Mouse (Mus musculus): ENCODE results near the gene Cyb5r4. TPM values are rescaled to one million over a fixed set of nuclear protein-coding genes. Genes with fewer than 3 reads are reported as not detected.
"Not testable (repeated sequence)": the region's sequence is repeated elsewhere in the genome, so short reads cannot be mapped to it uniquely, and the experiment has no call there.

The Cyb5r4 gene
- 35.6 and 38.7 TPM in 2 replicates for polyA plus RNA-seq (2011; ENCODE audit: insufficient read length, low read depth, missing spikeins)

DNA sequence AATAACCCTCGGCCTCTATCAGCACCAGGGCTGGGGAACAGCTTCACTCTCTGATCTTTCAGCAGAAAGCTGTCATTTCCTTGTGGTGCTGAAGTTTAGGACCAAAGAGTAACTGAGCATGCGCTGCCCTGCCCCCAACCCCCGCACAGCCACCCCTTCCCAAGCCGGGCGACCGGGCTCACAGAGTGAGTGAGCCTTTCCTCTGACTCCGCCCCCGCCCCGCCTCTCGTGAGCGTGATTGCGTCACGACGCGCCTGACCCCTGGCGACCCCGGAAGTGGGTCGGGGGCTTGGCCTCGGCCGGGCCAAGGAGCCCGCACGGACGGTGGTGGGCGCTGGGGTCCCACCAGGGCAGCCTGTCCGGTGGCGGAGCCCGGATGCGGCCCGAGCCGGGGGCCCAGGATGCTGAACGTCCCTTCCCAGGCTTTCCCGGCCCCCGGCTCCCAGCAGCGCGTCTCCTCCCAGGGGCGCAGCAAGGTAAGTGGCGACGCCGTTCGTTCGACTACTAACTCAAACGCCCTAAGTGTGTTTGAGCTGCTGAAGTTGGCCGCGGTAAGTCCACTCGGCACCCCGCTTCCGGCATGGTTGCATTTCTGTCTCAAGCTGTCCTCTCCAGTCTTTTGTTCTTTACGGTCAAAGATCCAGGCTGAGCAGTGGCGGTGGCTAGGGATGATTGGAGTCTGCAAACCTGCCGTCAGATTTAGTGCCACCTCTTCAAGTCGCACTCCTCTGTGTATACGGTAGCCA is at the start of gene Cyb5r4:
Gene Cyb5r4 (plus strand): TSS at position 237 of the 746 bp plus-strand sequence.
- Histone ChIP-seq H3K4me3 (ENCODE audit: insufficient read depth, low read length) (peak within 1 kb of the TSS; percentile 69), H3K27ac (ENCODE audit: insufficient read depth, low read length) (no peak within 1 kb of the TSS), H3K4me1 (ENCODE audit: control insufficient read depth, insufficient read depth, low read length) (peaks cover 4% of the 10 kb centered on the region; the same call in 1 of the 2 replicates)
- TF ChIP-seq CTCF (IDR thresholded peaks at IDR 0.05; ENCODE audit: borderline replicate concordance, insufficient read depth, low read length) (no peak), POLR2A (IDR thresholded peaks at IDR 0.05; ENCODE audit: low read depth, low read length) (peak; percentile 72)

DNA sequence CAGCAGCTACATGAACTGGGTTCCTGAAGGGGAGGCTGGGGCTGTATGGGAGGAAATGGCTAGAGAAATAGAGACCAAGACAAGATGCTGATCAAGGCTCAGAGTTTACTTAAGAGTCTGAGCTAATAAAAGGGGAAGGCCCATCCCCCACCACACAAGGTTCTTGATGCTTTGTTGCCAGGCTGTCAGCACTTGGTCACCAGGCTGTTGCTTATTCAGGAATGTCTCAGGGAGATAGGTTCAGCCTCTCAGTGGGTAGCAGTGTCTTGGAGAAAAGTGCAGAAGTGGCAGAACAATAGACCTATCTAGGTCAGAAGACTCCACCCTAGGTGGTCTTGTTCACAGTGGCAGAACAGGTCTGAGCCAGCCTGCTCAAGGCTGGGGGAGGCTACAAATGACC is 49.3 kb upstream of the Cyb5r4 start:
- H3K4me1 ChIP-seq (ENCODE audit: control insufficient read depth, insufficient read depth, low read length); H3K27ac ChIP-seq (ENCODE audit: insufficient read depth, low read length); H3K4me3 ChIP-seq (ENCODE audit: insufficient read depth, low read length): not testable (repeated sequence)

DNA sequence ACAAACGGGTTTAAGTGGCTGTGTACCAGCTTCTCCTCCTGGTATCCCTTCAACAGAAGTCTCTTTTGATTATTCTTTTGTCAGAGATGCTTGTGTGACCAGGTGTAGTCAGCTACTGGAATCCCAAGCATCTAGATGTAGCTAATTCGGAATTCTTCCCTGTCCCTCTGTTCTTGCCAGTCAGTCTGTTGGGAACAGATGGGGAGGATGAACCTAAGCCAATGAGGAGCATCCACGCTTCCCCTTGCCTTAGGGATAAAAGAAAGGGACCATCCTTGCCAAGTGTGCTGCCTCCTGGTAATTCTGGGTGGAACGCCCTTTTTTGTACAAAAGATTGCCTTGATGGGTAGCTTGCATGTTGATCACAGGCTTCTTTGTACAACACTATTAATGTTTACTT is 48.3 kb upstream of the Cyb5r4 start:
- Histone ChIP-seq H3K4me3 (ENCODE audit: insufficient read depth, low read length) (no peak overlapping the region), H3K27ac (ENCODE audit: insufficient read depth, low read length) (no peak overlapping the region), H3K4me1 (ENCODE audit: control insufficient read depth, insufficient read depth, low read length) (no peaks in the 10 kb centered on the region)
- TF ChIP-seq POLR2A (IDR thresholded peaks at IDR 0.05; ENCODE audit: low read depth, low read length): no peak
- no peak for TF ChIP-seq CTCF (IDR thresholded peaks at IDR 0.05; ENCODE audit: borderline replicate concordance, insufficient read depth, low read length)

DNA sequence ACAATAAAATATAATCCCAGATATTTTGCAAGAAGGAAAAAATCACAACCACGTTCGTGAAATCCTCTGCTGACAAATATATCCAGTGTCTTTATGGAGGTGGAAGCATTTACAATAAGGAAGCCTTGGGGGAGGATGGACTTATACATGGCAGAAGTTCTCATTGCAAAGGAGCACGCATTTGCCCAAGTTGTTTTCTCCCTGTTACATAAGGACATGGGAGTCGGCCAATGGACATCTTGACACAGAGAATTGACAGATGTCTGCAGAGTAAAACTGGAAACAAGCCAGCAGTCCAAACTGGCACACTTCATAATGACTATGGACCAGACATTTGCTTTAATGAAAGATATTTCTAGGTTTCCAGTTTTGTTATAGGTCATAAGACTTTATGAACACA is 44.9 kb upstream of the Cyb5r4 start:
- no peak for TF ChIP-seq CTCF (IDR thresholded peaks at IDR 0.05; ENCODE audit: borderline replicate concordance, insufficient read depth, low read length)
- no peak for TF ChIP-seq POLR2A (IDR thresholded peaks at IDR 0.05; ENCODE audit: low read depth, low read length)

DNA sequence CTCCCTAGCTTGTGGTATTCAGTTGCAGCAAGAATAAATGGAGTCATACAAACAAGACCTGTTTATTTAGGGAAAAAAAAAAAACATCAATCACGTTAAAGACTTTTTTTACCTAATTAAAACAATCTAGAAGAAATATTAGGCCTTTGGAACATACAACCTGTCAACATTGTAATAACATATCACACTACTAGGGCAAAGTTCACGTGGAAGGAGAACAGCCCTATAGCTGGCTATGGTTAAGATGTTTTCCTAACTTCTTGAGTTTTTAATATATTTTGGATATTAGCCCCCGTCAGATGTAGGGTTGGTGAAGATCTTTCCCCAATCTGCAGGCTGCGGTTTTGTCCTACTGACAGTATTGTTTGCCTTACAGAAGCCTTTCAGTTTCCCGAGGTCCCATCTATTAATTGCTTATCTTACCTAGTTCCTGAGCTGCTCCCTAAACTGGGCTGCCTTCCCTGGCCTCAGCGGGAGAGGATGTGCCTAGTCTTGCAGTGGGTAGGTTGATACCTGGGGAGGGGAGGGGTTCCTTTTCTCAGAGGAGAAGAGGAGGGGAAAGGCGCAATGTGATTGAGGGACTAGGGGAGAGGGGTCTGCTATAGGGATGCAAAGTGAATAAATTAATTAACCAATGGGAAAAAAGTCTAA is 43.4 kb upstream of the Cyb5r4 start:
- TF ChIP-seq POLR2A (IDR thresholded peaks at IDR 0.05; ENCODE audit: low read depth, low read length): no peak
- TF ChIP-seq CTCF (IDR thresholded peaks at IDR 0.05; ENCODE audit: borderline replicate concordance, insufficient read depth, low read length): no peak
- Histone ChIP-seq H3K4me3 (ENCODE audit: insufficient read depth, low read length) (no peak overlapping the region), H3K27ac (ENCODE audit: insufficient read depth, low read length) (no peak overlapping the region), H3K4me1 (ENCODE audit: control insufficient read depth, insufficient read depth, low read length) (no peaks in the 10 kb centered on the region)

More for the DNA sequence above, 44.9 kb upstream of the Cyb5r4 start:
- Histone ChIP-seq H3K27ac (ENCODE audit: insufficient read depth, low read length) (no peak overlapping the region), H3K4me3 (ENCODE audit: insufficient read depth, low read length) (no peak overlapping the region), H3K4me1 (ENCODE audit: control insufficient read depth, insufficient read depth, low read length) (no peaks in the 10 kb centered on the region)

DNA sequence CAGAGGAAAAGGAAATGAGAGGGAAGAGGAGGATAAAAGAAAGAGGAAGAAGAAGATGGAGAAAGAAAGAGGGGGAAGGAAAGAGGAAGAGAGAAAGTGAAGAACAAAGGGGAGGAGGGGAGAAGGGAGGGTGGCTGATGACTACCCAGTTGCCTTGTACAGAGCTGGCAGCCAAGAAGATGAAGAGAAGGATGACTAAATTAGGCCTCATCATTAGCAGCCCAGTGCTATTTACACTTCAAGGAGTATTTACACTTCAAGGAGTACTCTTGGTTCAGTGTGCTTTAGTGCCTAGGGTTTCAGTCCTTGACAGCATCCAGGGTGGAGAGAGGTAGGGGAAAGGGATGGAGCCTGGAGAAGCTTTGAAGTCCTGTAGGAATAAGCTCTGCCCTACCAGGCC is 41.8 kb upstream of the Cyb5r4 start:
- no peaks in the 10 kb centered on the region for H3K4me1 ChIP-seq (ENCODE audit: control insufficient read depth, insufficient read depth, low read length)
- TF ChIP-seq POLR2A (IDR thresholded peaks at IDR 0.05; ENCODE audit: low read depth, low read length) (no peak), CTCF (IDR thresholded peaks at IDR 0.05; ENCODE audit: borderline replicate concordance, insufficient read depth, low read length) (no peak)
- no peak overlapping the region for H3K27ac ChIP-seq (ENCODE audit: insufficient read depth, low read length)
- H3K4me3 ChIP-seq (ENCODE audit: insufficient read depth, low read length): no peak overlapping the region

DNA sequence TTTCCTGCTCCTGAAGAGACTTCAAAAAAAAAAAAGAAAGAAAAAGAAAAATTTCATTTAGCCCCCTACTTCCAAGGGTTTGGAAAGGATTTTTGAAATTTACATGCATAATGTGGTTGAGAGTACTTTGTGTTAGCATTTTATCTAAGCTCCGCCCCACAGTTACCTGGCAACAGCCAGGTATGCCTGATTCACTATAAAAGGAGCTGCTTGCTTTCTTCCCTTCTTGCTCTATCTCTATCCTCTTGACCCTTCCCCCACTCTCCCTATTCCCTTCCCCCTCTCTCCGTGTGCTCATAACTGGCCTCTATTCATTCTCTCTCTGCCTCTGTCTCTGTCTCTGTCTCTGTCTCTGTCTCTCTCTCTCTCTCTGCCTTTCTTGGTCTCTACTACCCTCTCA is 40.9 kb upstream of the Cyb5r4 start:
- H3K27ac ChIP-seq (ENCODE audit: insufficient read depth, low read length): no peak overlapping the region
- TF ChIP-seq CTCF (IDR thresholded peaks at IDR 0.05; ENCODE audit: borderline replicate concordance, insufficient read depth, low read length) (no peak), POLR2A (IDR thresholded peaks at IDR 0.05; ENCODE audit: low read depth, low read length) (no peak)
- H3K4me1 ChIP-seq (ENCODE audit: control insufficient read depth, insufficient read depth, low read length): no peaks in the 10 kb centered on the region
- no peak overlapping the region for H3K4me3 ChIP-seq (ENCODE audit: insufficient read depth, low read length)

DNA sequence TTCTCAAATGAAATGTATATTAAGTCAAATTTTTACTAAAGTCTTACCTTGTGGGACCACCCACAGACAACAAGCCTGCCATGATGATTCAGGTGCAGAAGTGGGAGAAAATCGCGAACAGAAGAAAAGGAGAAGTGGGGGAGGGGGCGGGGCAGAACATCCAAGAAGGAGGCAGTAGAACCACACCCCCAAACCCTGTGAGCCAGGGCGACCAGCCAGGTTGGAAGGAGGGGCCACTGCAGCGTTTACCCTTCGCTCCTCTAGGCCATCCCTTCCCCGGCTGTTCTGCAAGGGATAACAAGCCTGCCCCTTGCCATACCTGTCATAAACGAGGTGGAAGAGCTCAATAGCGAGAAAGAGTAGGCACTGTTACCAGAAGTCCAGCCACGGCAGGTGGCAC is 40.3 kb upstream of the Cyb5r4 start:
- no peak overlapping the region for H3K27ac ChIP-seq (ENCODE audit: insufficient read depth, low read length)
- TF ChIP-seq POLR2A (IDR thresholded peaks at IDR 0.05; ENCODE audit: low read depth, low read length) (no peak), CTCF (IDR thresholded peaks at IDR 0.05; ENCODE audit: borderline replicate concordance, insufficient read depth, low read length) (no peak)
- H3K4me3 ChIP-seq (ENCODE audit: insufficient read depth, low read length): no peak overlapping the region
- H3K4me1 ChIP-seq (ENCODE audit: control insufficient read depth, insufficient read depth, low read length): no peaks in the 10 kb centered on the region

DNA sequence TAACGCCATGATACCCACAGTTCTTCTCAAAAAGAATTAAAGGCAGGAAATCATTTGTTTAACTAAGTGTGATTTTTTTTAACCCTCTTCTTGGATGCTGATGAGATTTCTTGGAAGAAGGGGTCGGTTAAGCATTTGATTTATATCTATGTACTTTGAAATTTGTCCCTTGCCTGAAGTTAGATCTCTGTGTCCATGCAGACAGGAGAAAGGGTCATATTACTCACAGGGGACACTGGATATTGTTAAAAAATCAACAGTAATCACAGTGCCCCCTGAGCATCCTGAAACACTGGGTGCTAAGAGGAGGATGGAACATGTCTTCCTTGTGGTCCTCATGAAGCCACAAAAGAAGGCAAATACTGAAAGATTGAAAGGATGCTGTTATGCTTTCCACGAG is 37.2 kb upstream of the Cyb5r4 start:
- H3K4me3 ChIP-seq (ENCODE audit: insufficient read depth, low read length): no peak overlapping the region
- TF ChIP-seq CTCF (IDR thresholded peaks at IDR 0.05; ENCODE audit: borderline replicate concordance, insufficient read depth, low read length): no peak
- no peak for TF ChIP-seq POLR2A (IDR thresholded peaks at IDR 0.05; ENCODE audit: low read depth, low read length)
- no peaks in the 10 kb centered on the region for H3K4me1 ChIP-seq (ENCODE audit: control insufficient read depth, insufficient read depth, low read length)
- H3K27ac ChIP-seq (ENCODE audit: insufficient read depth, low read length): no peak overlapping the region

DNA sequence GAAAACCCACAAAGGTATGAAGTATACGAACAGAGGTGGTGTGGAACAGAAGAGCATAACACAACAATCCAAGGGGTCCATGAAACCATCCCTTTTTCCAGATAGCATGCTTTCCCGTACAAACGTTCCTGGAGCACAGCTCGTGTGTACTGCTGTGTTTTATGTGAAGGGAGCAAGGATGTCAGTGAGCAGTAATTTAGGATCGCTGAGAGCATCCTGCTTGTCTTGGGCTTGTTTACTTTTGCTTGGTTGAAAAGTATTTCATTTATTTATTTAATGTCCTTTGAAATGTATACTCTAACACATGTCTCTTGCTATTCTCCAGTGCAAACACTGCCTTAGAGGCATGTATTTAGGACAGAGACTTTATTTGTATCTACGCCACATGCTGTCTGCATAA is 36.7 kb upstream of the Cyb5r4 start:
- no peaks in the 10 kb centered on the region for H3K4me1 ChIP-seq (ENCODE audit: control insufficient read depth, insufficient read depth, low read length)
- H3K4me3 ChIP-seq (ENCODE audit: insufficient read depth, low read length): no peak overlapping the region
- TF ChIP-seq POLR2A (IDR thresholded peaks at IDR 0.05; ENCODE audit: low read depth, low read length) (no peak), CTCF (IDR thresholded peaks at IDR 0.05; ENCODE audit: borderline replicate concordance, insufficient read depth, low read length) (no peak)
- no peak overlapping the region for H3K27ac ChIP-seq (ENCODE audit: insufficient read depth, low read length)
